Mouse (Mus musculus): ENCODE measurements at regions not wholly inside any gene's neighbourhood (a gene's known extent, or its start where the extent isn't known, plus 50 kb on each side); places are given as distances from the start of the nearest gene placed in this dataset.

GRCm38 (mm10) chr15:7459992-7460820 is 62.0 kb upstream of the Egflam start:
- Histone ChIP-seq H3K36me3 (ENCODE audit: control insufficient read depth, insufficient read depth, low read length, poor library complexity, severe bottlenecking) (no peaks in the 10 kb centered on the region), H3K27me3 (ENCODE audit: control insufficient read depth, insufficient read depth, low read length, poor library complexity, severe bottlenecking) (no peaks in the 10 kb centered on the region)
- DNase-seq (ENCODE audit: low read depth, low spot score) = peak; percentile 16

- no peaks in the 10 kb centered on the region for H3K36me3 ChIP-seq (ENCODE audit: control insufficient read depth, insufficient read depth, low read length, poor library complexity, severe bottlenecking)
- DNase-seq (ENCODE audit: low read depth, low spot score) = no peak
- no peaks in the 10 kb centered on the region for H3K27me3 ChIP-seq (ENCODE audit: control insufficient read depth, insufficient read depth, low read length, poor library complexity, severe bottlenecking)
Observed at GRCm38 (mm10) chr15:7462549-7462948, 64.4 kb upstream of the Egflam start.

GRCm38 (mm10) chr15:7463444-7464350 is 65.5 kb upstream of the Egflam start:
- DNase-seq (ENCODE audit: low read depth, low spot score) = no peak
- Histone ChIP-seq H3K27me3 (ENCODE audit: control insufficient read depth, insufficient read depth, low read length, poor library complexity, severe bottlenecking) (no peaks in the 10 kb centered on the region), H3K36me3 (ENCODE audit: control insufficient read depth, insufficient read depth, low read length, poor library complexity, severe bottlenecking) (no peaks in the 10 kb centered on the region)

GRCm38 (mm10) chr15:7480211-7480610 is 82.0 kb upstream of the Egflam start:
- Histone ChIP-seq H3K36me3 (ENCODE audit: control insufficient read depth, insufficient read depth, low read length, poor library complexity, severe bottlenecking) (no peaks in the 10 kb centered on the region), H3K27me3 (ENCODE audit: control insufficient read depth, insufficient read depth, low read length, poor library complexity, severe bottlenecking) (no peaks in the 10 kb centered on the region; the same call in 1 of the 2 replicates)
- DNase-seq (ENCODE audit: low read depth, low spot score) = no peak

- no peak for DNase-seq (ENCODE audit: low read depth, low spot score)
- Histone ChIP-seq H3K36me3 (ENCODE audit: control insufficient read depth, insufficient read depth, low read length, poor library complexity, severe bottlenecking) (no peaks in the 10 kb centered on the region), H3K27me3 (ENCODE audit: control insufficient read depth, insufficient read depth, low read length, poor library complexity, severe bottlenecking) (no peaks in the 10 kb centered on the region; the same call in 1 of the 2 replicates)
Observed at GRCm38 (mm10) chr15:7480792-7481210, 82.6 kb upstream of the Egflam start.

- no peak for DNase-seq (ENCODE audit: low read depth, low spot score)
- H3K36me3 ChIP-seq (ENCODE audit: control insufficient read depth, insufficient read depth, low read length, poor library complexity, severe bottlenecking) = no peaks in the 10 kb centered on the region
Observed at GRCm38 (mm10) chr15:7483686-7484085, 85.5 kb upstream of the Egflam start.

GRCm38 (mm10) chr15:7491091-7491490 is 92.9 kb upstream of the Egflam start:
- no peaks in the 10 kb centered on the region for H3K27me3 ChIP-seq (ENCODE audit: control insufficient read depth, insufficient read depth, low read length, poor library complexity, severe bottlenecking)
- no peaks in the 10 kb centered on the region for H3K36me3 ChIP-seq (ENCODE audit: control insufficient read depth, insufficient read depth, low read length, poor library complexity, severe bottlenecking)
- DNase-seq (ENCODE audit: low read depth, low spot score) = no peak

More at GRCm38 (mm10) chr15:7483686-7484085, 85.5 kb upstream of the Egflam start:
- no peaks in the 10 kb centered on the region; the same call in 1 of the 2 replicates for H3K27me3 ChIP-seq (ENCODE audit: control insufficient read depth, insufficient read depth, low read length, poor library complexity, severe bottlenecking)

- Histone ChIP-seq H3K36me3 (ENCODE audit: control insufficient read depth, insufficient read depth, low read length, poor library complexity, severe bottlenecking) (no peaks in the 10 kb centered on the region), H3K27me3 (ENCODE audit: control insufficient read depth, insufficient read depth, low read length, poor library complexity, severe bottlenecking) (no peaks in the 10 kb centered on the region)
- no peak for DNase-seq (ENCODE audit: low read depth, low spot score)
Observed at GRCm38 (mm10) chr15:7493126-7493669, 95.0 kb upstream of the Egflam start.

- Histone ChIP-seq H3K36me3 (ENCODE audit: control insufficient read depth, insufficient read depth, low read length, poor library complexity, severe bottlenecking) (no peaks in the 10 kb centered on the region), H3K27me3 (ENCODE audit: control insufficient read depth, insufficient read depth, low read length, poor library complexity, severe bottlenecking) (no peaks in the 10 kb centered on the region)
- no peak for DNase-seq (ENCODE audit: low read depth, low spot score)
Observed at GRCm38 (mm10) chr15:7497852-7498251, 99.7 kb upstream of the Egflam start.

GRCm38 (mm10) chr15:7508535-7508934 is 110.3 kb upstream of the Egflam start:
- no peaks in the 10 kb centered on the region for H3K27me3 ChIP-seq (ENCODE audit: control insufficient read depth, insufficient read depth, low read length, poor library complexity, severe bottlenecking)

GRCm38 (mm10) chr15:7514743-7515273 is 116.6 kb upstream of the Egflam start:
- DNase-seq (ENCODE audit: low read depth, low spot score) = no peak
- no peaks in the 10 kb centered on the region for H3K36me3 ChIP-seq (ENCODE audit: control insufficient read depth, insufficient read depth, low read length, poor library complexity, severe bottlenecking)
- H3K27me3 ChIP-seq (ENCODE audit: control insufficient read depth, insufficient read depth, low read length, poor library complexity, severe bottlenecking) = no peaks in the 10 kb centered on the region

More at GRCm38 (mm10) chr15:7508535-7508934, 110.3 kb upstream of the Egflam start:
- no peak for DNase-seq (ENCODE audit: low read depth, low spot score)
- H3K36me3 ChIP-seq (ENCODE audit: control insufficient read depth, insufficient read depth, low read length, poor library complexity, severe bottlenecking) = no peaks in the 10 kb centered on the region

GRCm38 (mm10) chr15:7521611-7522010 is 123.4 kb upstream of the Egflam start:
- Histone ChIP-seq H3K27me3 (ENCODE audit: control insufficient read depth, insufficient read depth, low read length, poor library complexity, severe bottlenecking) (no peaks in the 10 kb centered on the region), H3K36me3 (ENCODE audit: control insufficient read depth, insufficient read depth, low read length, poor library complexity, severe bottlenecking) (no peaks in the 10 kb centered on the region)
- no peak for DNase-seq (ENCODE audit: low read depth, low spot score)

- no peaks in the 10 kb centered on the region for H3K27me3 ChIP-seq (ENCODE audit: control insufficient read depth, insufficient read depth, low read length, poor library complexity, severe bottlenecking)
- DNase-seq (ENCODE audit: low read depth, low spot score) = no peak
- no peaks in the 10 kb centered on the region for H3K36me3 ChIP-seq (ENCODE audit: control insufficient read depth, insufficient read depth, low read length, poor library complexity, severe bottlenecking)
Observed at GRCm38 (mm10) chr15:7522902-7523786, 124.9 kb upstream of the Egflam start.

Data from splenic B cell, adult 2 months (primary cell).